Mouse (Mus musculus) liver, embryonic 14.5 days (tissue): ENCODE measurements at regions not wholly inside any gene's neighbourhood (a gene's known extent, or its start where the extent isn't known, plus 50 kb on each side); places are given as distances from the start of the nearest gene placed in this dataset.

Source experiments
- ATAC-seq: fragments of 200-750 bp; cut with Nextera tagmentation; 2 replicates; pipeline ENCODE4 v1.8.0; 2017; ENCODE audit warnings: moderate number of reproducible peaks, mild to moderate bottlenecking, moderate library complexity; ENCODE audit not compliant: insufficient read depth
- DNase-seq, 3 experiments: peaks; one replicate each; pipeline ENCODE4 v3.0.0-alpha.2; 2012 to 2013; ENCODE audit warnings: low read depth in 3 of 3, low spot score in 3 of 3
- H3K27ac ChIP-seq: fragments of 300-500 bp; sonication (generic); 2 replicates; pipeline ENCODE4 v1.5.1; 2014; ENCODE audit warnings: moderate library complexity, mild to moderate bottlenecking, control low read depth, inconsistent platforms
- H3K27me3 ChIP-seq: fragments of 300-500 bp; sonication (generic); 2 replicates; pipeline ENCODE4 v1.6.1; 2014; ENCODE audit warnings: mild to moderate bottlenecking, low read length, moderate library complexity; ENCODE audit not compliant: control insufficient read depth, insufficient read depth
- H3K36me3 ChIP-seq: fragments of 300-500 bp; sonication (generic); replicated peaks from 2 replicates; pipeline ENCODE4 v1.6.1; 2014; ENCODE audit warnings: low read depth; ENCODE audit not compliant: control insufficient read depth, insufficient read depth
- H3K4me1 ChIP-seq, 2 experiments: fragments of 200-500 bp in 1 of 2; fragments of 300-500 bp in 1 of 2; sonication (generic) in 1 of 2; replicated peaks; 2 replicates each; pipeline ENCODE4 v1.6.1; 2012 to 2014; ENCODE audit warnings: antibody characterized with exemption in 1 of 2, inconsistent platforms in 1 of 2, low read length in 1 of 2; ENCODE audit not compliant: control insufficient read depth in 2 of 2, insufficient read depth in 2 of 2
- H3K4me2 ChIP-seq: fragments of 300-500 bp; sonication (generic); 2 replicates; pipeline ENCODE4 v1.6.1; 2014; ENCODE audit warnings: low read depth, mild to moderate bottlenecking, control low read depth, moderate library complexity
- H3K4me3 ChIP-seq, 2 experiments: fragments of 200-500 bp in 1 of 2; fragments of 300-500 bp in 1 of 2; sonication (generic) in 1 of 2; 2 replicates each; pipeline ENCODE4 v1.5.1; 2012 to 2014; ENCODE audit warnings: low read depth in 2 of 2, low read length in 2 of 2, mild to moderate bottlenecking in 2 of 2, control low read depth in 1 of 2, inconsistent platforms in 1 of 2, moderate library complexity in 1 of 2; ENCODE audit not compliant: insufficient read depth in 1 of 2
- H3K9ac ChIP-seq: fragments of 300-500 bp; sonication (generic); replicated peaks from 2 replicates; pipeline ENCODE4 v1.6.1; 2014; ENCODE audit warnings: mild to moderate bottlenecking, control low read depth, moderate library complexity
- H3K9me3 ChIP-seq: fragments of 300-500 bp; sonication (generic); 2 replicates; pipeline ENCODE4 v1.6.1; 2016; ENCODE audit warnings: low read length, mixed read lengths; ENCODE audit not compliant: control insufficient read depth
- CTCF ChIP-seq: IDR thresholded peaks from 2 replicates; pipeline ENCODE4 v1.5.1; 2016; ENCODE audit warnings: antibody characterized with exemption, low read depth, control low read depth
- EP300 ChIP-seq: IDR thresholded peaks from 2 replicates; pipeline ENCODE4 v1.6.1; 2016; ENCODE audit warnings: antibody characterized with exemption, low read depth
- WGBS: fragments of 180-500 bp; shearing (Covaris S2); extraction: QIAGEN DNeasy Blood & Tissue Kit; methylation state at CpG from one replicate; pipeline ENCODE4 v1.1.7; 2014; ENCODE audit not compliant: insufficient replicate concordance; 5-methylcytosine and 5-hydroxymethylcytosine counted together

GRCm38 (mm10) chr4:94144901-94145801 lies 411.2 kb upstream of the Gm10306 start:
- no peak overlapping the region for H3K4me2 ChIP-seq
- no peaks in the 10 kb centered on the region for H3K4me1 ChIP-seq
- H3K9ac ChIP-seq, result no peak overlapping the region
- no peaks in the 10 kb centered on the region for H3K27me3 ChIP-seq
- no peaks in the 10 kb centered on the region for H3K9me3 ChIP-seq
- WGBS, result 59% methylated on average over 7 of the region's 7 CpGs
- H3K27ac ChIP-seq, result no peak overlapping the region
- ATAC-seq, result no peak
- no peaks in the 10 kb centered on the region for H3K36me3 ChIP-seq
- H3K4me3 ChIP-seq, result no peak overlapping the region
- DNase-seq, result no peak
- TF ChIP-seq EP300 (no peak), CTCF (no peak)

DNA sequence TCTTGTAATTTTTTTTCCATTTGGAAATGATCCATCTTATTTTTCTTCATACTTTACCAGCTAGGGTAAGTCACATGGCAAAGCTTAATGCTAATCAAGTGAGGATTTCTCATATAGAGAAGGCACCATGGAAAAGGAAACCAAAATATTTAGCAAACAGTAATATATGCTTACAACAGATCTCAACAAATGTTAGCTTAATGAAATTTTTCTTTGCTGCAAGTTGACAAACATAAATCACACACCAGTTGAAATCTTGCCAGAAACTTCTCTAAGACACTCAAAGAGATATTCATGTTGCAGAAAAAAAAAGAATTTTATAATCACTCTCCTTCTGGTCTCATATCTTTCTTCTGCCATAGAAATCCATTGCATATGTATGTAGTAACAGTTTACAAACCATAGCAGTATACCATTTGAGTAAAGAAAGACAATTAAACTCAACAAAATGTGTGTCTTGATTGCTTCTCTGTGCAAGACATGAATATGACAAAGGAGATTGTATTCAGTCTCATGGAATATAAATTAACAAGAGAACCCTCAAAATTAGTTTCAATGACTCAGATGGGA lies 408.3 kb upstream of the Gm10306 start:
- TF ChIP-seq EP300 (no peak), CTCF (no peak)
- H3K36me3 ChIP-seq, result no peaks in the 10 kb centered on the region
- ATAC-seq, result no peak

DNA sequence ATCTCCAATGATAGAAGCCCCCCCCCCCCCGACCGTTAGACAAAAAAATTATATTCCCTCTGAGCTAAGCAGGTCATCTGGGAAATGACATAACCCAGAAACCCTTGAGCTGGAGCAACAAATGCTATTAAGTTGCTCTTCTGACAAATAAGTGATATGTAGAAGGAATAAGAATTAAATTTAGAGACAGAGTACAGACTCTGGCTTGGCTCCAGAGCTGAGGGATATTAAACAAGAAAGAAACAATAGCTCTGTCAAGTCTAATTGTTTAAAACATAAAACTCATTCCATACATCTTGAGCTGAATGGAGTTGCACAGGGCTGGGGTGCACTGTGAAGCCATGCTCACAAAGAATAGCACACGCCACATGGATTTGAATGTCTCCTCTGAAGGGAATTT lies 407.3 kb upstream of the Gm10306 start:
- Histone ChIP-seq H3K27ac (no peak overlapping the region), H3K4me3 (no peak overlapping the region), H3K27me3 (no peaks in the 10 kb centered on the region), H3K36me3 (no peaks in the 10 kb centered on the region), H3K4me1 (no peaks in the 10 kb centered on the region), H3K9ac (no peak overlapping the region), H3K4me2 (no peak overlapping the region), H3K9me3 (no peaks in the 10 kb centered on the region)
- ATAC-seq (no peak), DNase-seq (no peak)
- no peak for TF ChIP-seq EP300
- no peak for TF ChIP-seq CTCF
- 62% methylated on average over 3 of the region's 3 CpGs for WGBS

More for the DNA sequence above, 408.3 kb upstream of the Gm10306 start:
- Histone ChIP-seq H3K4me1 (no peaks in the 10 kb centered on the region), H3K27me3 (no peaks in the 10 kb centered on the region), H3K4me2 (no peak overlapping the region), H3K9me3 (no peaks in the 10 kb centered on the region), H3K9ac (no peak overlapping the region), H3K27ac (no peak overlapping the region), H3K4me3 (no peak overlapping the region)
- DNase-seq, result no peak

GRCm38 (mm10) chr4:94160620-94161019 lies 395.7 kb upstream of the Gm10306 start:
- H3K4me1 ChIP-seq, result no peaks in the 10 kb centered on the region
- no peak overlapping the region for H3K27ac ChIP-seq
- no peaks in the 10 kb centered on the region for H3K36me3 ChIP-seq
- no peak overlapping the region for H3K4me3 ChIP-seq
- ATAC-seq (no peak), DNase-seq (no peak)
- no peak overlapping the region for H3K4me2 ChIP-seq
- TF ChIP-seq CTCF (no peak), EP300 (no peak)
- no peak overlapping the region for H3K9ac ChIP-seq
- WGBS, result 37% methylated on average over 2 of the region's 2 CpGs
- H3K27me3 ChIP-seq, result no peaks in the 10 kb centered on the region
- H3K9me3 ChIP-seq, result no peaks in the 10 kb centered on the region

DNA sequence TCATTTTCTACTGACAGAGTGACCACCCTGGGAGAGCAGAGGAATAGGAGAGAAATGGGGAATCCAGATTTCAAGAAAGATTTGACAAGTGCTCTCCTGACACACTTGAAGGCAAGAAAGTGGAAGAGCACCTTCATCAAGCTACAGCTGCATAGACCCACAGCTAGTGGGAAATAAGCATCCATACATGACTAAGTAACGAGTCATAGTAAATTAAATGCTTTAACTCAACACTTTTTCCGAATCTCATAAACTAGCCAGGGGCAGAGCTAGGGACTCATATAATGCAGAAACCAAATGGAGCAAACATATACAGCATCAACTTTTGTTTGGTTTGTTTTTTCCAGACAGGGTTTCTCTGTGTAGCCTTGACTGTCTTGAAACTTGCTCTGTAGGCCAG lies 383.2 kb upstream of the Gm10306 start:
- Histone ChIP-seq H3K27ac (no peak overlapping the region), H3K9ac (no peak overlapping the region), H3K4me1 (no peaks in the 10 kb centered on the region), H3K4me3 (no peak overlapping the region), H3K4me2 (no peak overlapping the region), H3K36me3 (no peaks in the 10 kb centered on the region), H3K9me3 (no peaks in the 10 kb centered on the region), H3K27me3 (no peaks in the 10 kb centered on the region)
- ATAC-seq (no peak), DNase-seq (no peak)
- TF ChIP-seq CTCF, result no peak
- TF ChIP-seq EP300, result no peak
- 49% methylated on average over 2 of the region's 2 CpGs for WGBS
